Comparison of ENCODE assay signal across 11 mouse cellular contexts in the genomic region with DNA sequence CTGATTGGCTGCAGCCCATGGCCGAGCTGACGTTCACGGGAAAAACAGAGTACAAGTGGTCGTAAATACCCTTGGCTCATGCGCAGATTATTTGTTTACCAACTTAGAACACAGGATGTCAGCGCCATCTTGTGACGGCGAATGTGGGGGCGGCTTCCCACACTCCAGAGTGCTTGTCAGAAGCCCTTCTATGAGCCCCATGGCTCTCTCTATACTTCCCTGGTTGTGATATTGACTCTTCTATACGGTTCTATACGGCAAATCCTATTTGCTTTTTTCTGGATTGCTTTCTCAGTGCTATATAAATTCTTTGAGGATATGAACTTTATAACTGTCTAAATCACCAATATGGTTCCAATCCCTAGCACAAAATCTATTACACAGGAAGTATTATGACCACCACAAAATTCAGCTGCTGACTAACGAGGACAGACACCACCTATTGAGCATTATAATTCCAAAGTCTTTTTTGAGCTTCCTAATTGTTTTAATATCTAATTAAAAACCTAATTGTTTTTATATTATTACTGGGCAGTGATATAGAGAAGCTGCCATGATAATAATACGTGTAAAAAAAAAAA. TPM values are rescaled to one million over a fixed set of nuclear protein-coding genes. Genes with fewer than 3 reads are reported as not detected.
A peak's percentile ranks its signal among the peaks of the same experiment; 100 is the strongest.
DNase-seq lines count a peak whose midpoint lies in the region; ATAC-seq and TF ChIP-seq lines count a peak whose summit lies in the region.
"Had no signal": no experiment of that assay in that cellular context is flagged by ENCODE, and none has a peak within 500 bp of the region (broad histone marks: within the 10 kb centered on the region; RNA-seq: fewer than 3 reads in every experiment).

No protein-coding gene starts in this region.

- no peak for TF ChIP-seq CTCF in liver, adult 2 months (IDR thresholded peaks at IDR 0.05; ENCODE audit: low read depth, low read length)
- TF ChIP-seq CTCF in G1E (IDR thresholded peaks at IDR 0.05; ENCODE audit: low read depth, low read length), result no peak

- H3K4me3 ChIP-seq in liver, adult 2 months (ENCODE audit: insufficient read depth, low read depth, low read length), result no peak overlapping the region
- H3K4me3 ChIP-seq in liver, embryonic 11.5 days (ENCODE audit: low read depth, low read length), result no peak overlapping the region
- no peak overlapping the region for H3K4me3 ChIP-seq in G1E (ENCODE audit: low read depth, low read length)
- no peak overlapping the region for H3K4me3 ChIP-seq in liver, embryonic 13.5 days (replicated peaks)
- no peak overlapping the region for H3K4me3 ChIP-seq in heart, embryonic 12.5 days
- H3K4me3 ChIP-seq: erythroblast, embryonic 14.5 days had no signal

- no peaks in the 10 kb centered on the region for H3K79me2 ChIP-seq in liver, adult 2 months (ENCODE audit: control insufficient read depth, insufficient read depth, low read length)

- no peak for TF ChIP-seq POLR2A in liver, adult 2 months (IDR thresholded peaks at IDR 0.05; ENCODE audit: extremely low read depth, insufficient read depth, low read length)

- no peaks in the 10 kb centered on the region for H3K27me3 ChIP-seq in liver, adult 2 months (ENCODE audit: control insufficient read depth, insufficient read depth, low read length)
- no peaks in the 10 kb centered on the region for H3K27me3 ChIP-seq in liver, embryonic 11.5 days (replicated peaks; ENCODE audit: control insufficient read depth, insufficient read depth, low read length)
- no peaks in the 10 kb centered on the region for H3K27me3 ChIP-seq in G1E (ENCODE audit: insufficient read depth, low read length)
- H3K27me3 ChIP-seq in liver, embryonic 13.5 days, result no peaks in the 10 kb centered on the region
- no peaks in the 10 kb centered on the region for H3K27me3 ChIP-seq in heart, embryonic 12.5 days (replicated peaks)

- no peaks in the 10 kb centered on the region for H3K36me3 ChIP-seq in liver, adult 2 months (ENCODE audit: control insufficient read depth, insufficient read depth, low read length)
- H3K36me3 ChIP-seq in liver, embryonic 11.5 days (ENCODE audit: control insufficient read depth, insufficient read depth, low read length), result no peaks in the 10 kb centered on the region
- H3K36me3 ChIP-seq in G1E (replicated peaks), result no peaks in the 10 kb centered on the region
- H3K36me3 ChIP-seq in liver, embryonic 13.5 days, result no peaks in the 10 kb centered on the region
- no peaks in the 10 kb centered on the region for H3K36me3 ChIP-seq in heart, embryonic 12.5 days

- no peaks in the 10 kb centered on the region for H3K9me3 ChIP-seq in liver, embryonic 11.5 days (ENCODE audit: control insufficient read depth, low read length)
- no peaks in the 10 kb centered on the region for H3K9me3 ChIP-seq in G1E (replicated peaks)
- H3K9me3 ChIP-seq in liver, embryonic 13.5 days (replicated peaks), result no peaks in the 10 kb centered on the region
- no peaks in the 10 kb centered on the region for H3K9me3 ChIP-seq in heart, embryonic 12.5 days (replicated peaks)

- H3K27ac ChIP-seq in liver, adult 2 months (replicated peaks; ENCODE audit: insufficient read depth, low read depth, low read length), result no peak overlapping the region
- H3K27ac ChIP-seq in liver, embryonic 11.5 days (ENCODE audit: low read depth, low read length), result no peak overlapping the region
- no peak overlapping the region for H3K27ac ChIP-seq in liver, embryonic 13.5 days
- no peak overlapping the region for H3K27ac ChIP-seq in heart, embryonic 12.5 days (ENCODE audit: poor library complexity, severe bottlenecking)

- peak; percentile 30 for DNase-seq in liver, adult 2 months (ENCODE audit: extremely low read depth, low read depth, low spot score)
- no peak for DNase-seq in liver, embryonic 11.5 days (ENCODE audit: low spot score)
- DNase-seq in CD4-positive helper T cell, adult 2 months (ENCODE audit: low read depth, low spot score), result peak; percentile 62
- no peak for DNase-seq in G1E (ENCODE audit: low spot score)
- DNase-seq in liver, embryonic 13.5 days, result peak; percentile 48
- no peak for DNase-seq in right cerebral cortex, postnatal 14 days
- no peak for DNase-seq in urinary bladder, postnatal 4 days (ENCODE audit: low spot score in 2 of 2)
- DNase-seq: kidney, adult 11 months had no signal

- no peaks in the 10 kb centered on the region for H3K4me1 ChIP-seq in liver, adult 2 months (ENCODE audit: control insufficient read depth, insufficient read depth, low read length)
- H3K4me1 ChIP-seq in liver, embryonic 11.5 days (replicated peaks; ENCODE audit: control insufficient read depth, insufficient read depth, low read length), result no peaks in the 10 kb centered on the region
- peaks cover 10% of the 10 kb centered on the region; the same call in 1 of the 2 replicates for H3K4me1 ChIP-seq in G1E (ENCODE audit: insufficient read depth, low read depth, low read length)
- H3K4me1 ChIP-seq in liver, embryonic 13.5 days (replicated peaks), result no peaks in the 10 kb centered on the region
- no peaks in the 10 kb centered on the region for H3K4me1 ChIP-seq in heart, embryonic 12.5 days (replicated peaks)

- no peak overlapping the region for H3K4me2 ChIP-seq in liver, embryonic 11.5 days
- no peak overlapping the region for H3K4me2 ChIP-seq in liver, embryonic 13.5 days
- no peak overlapping the region for H3K4me2 ChIP-seq in heart, embryonic 12.5 days
- H3K4me2 ChIP-seq: heart, embryonic 11.5 days had no signal

- no peak; the same call in 1 of the 2 replicates for ATAC-seq in liver, embryonic 11.5 days (replicated peaks; ENCODE audit: low FRiP score)
- ATAC-seq in G1E (ENCODE audit: extremely low read depth, insufficient number of reproducible peaks, low FRiP score, poor library complexity, severe bottlenecking), result peak; percentile 68
- peak; percentile 65 for ATAC-seq in liver, embryonic 13.5 days (ENCODE audit: low read depth)
- ATAC-seq in heart, embryonic 12.5 days (ENCODE audit: insufficient number of reproducible peaks, low FRiP score), result no peak

- WGBS in liver, adult 2 months, result 78% methylated on average over 9 of the region's 13 CpGs
- 74% methylated on average over 9 of the region's 13 CpGs for WGBS in liver, embryonic 11.5 days
- 60% methylated on average over 9 of the region's 13 CpGs for WGBS in liver, embryonic 13.5 days (ENCODE audit: insufficient replicate concordance)
- WGBS in heart, embryonic 12.5 days, result 76% methylated on average over 10 of the region's 13 CpGs

- H3K9ac ChIP-seq in liver, adult 2 months (ENCODE audit: low read depth, low read length), result no peak overlapping the region
- no peak overlapping the region for H3K9ac ChIP-seq in liver, embryonic 11.5 days (ENCODE audit: low read depth, low read length)
- H3K9ac ChIP-seq in liver, embryonic 13.5 days, result no peak overlapping the region
- no peak overlapping the region for H3K9ac ChIP-seq in heart, embryonic 12.5 days

RNA-seq across cellular contexts. Expression of a gene that starts 14.5 kb away (rescaled TPM):
- total RNA-seq in liver, adult 2 months (2014; rRNA removed), result 2.8 and 6.9 TPM in 2 replicates
- 0.24 and 0.97 TPM in 2 replicates for polyA plus RNA-seq in liver, adult 2 months (2012; rRNA removed)
- polyA plus RNA-seq in liver, embryonic 11.5 days (2014; fragmentation: Nextera tagmentation; extraction: Ambion mirVana), result 1.2 and 2.9 TPM in 2 replicates
- 141 and 144 TPM in 2 replicates for total RNA-seq in G1E (2014; fragmentation: Nextera tagmentation)
- total RNA-seq in G1E (2017), result 98.9 and 111 TPM in 2 replicates
- 1.2 and 1.6 TPM in 2 replicates for polyA plus RNA-seq in G1E (2012)
- polyA plus RNA-seq in liver, embryonic 13.5 days (2015; fragmentation: Nextera tagmentation; extraction: Ambion mirVana), result 1.9 TPM in 2 replicates
- 0.92 and 1.4 TPM in 2 replicates for polyA plus RNA-seq in heart, embryonic 12.5 days (2016; fragmentation: Nextera tagmentation; extraction: Ambion mirVana)
- polyA plus RNA-seq: erythroblast, embryonic 14.5 days had no signal

RNA-seq across cellular contexts. Expression of a gene that starts 57.9 kb away (rescaled TPM):
- 3.6 and 6.3 TPM in 2 replicates for total RNA-seq in liver, adult 2 months (2014; rRNA removed)
- 1.3 and 1.4 TPM in 2 replicates for polyA plus RNA-seq in liver, adult 2 months (2012; rRNA removed)
- 30.3 and 32.1 TPM in 2 replicates for polyA plus RNA-seq in liver, embryonic 11.5 days (2014; fragmentation: Nextera tagmentation; extraction: Ambion mirVana)
- total RNA-seq in G1E (2014; fragmentation: Nextera tagmentation) (27.7 and 28.0 TPM in 2 replicates), G1E (2017) (17.3 and 19.0 TPM in 2 replicates)
- polyA plus RNA-seq in G1E (2012), result 1.9 and 2.9 TPM in 2 replicates
- polyA plus RNA-seq in liver, embryonic 13.5 days (2015; fragmentation: Nextera tagmentation; extraction: Ambion mirVana), result 10.2 and 10.9 TPM in 2 replicates
- 33.4 and 34.1 TPM in 2 replicates for polyA plus RNA-seq in heart, embryonic 12.5 days (2016; fragmentation: Nextera tagmentation; extraction: Ambion mirVana)

Comparison
In these comparisons a context has a peak if more than half of its experiments do, and no peak if none do; other contexts are left out.
1. DNase-seq: peak in liver, adult 2 months (single experiment), CD4-positive helper T cell, adult 2 months (single experiment) and liver, embryonic 13.5 days (single experiment); none in liver, embryonic 11.5 days (single experiment), G1E (single experiment), right cerebral cortex, postnatal 14 days (single experiment) and urinary bladder, postnatal 4 days (0 of 2).
2. ATAC-seq: peak in G1E (single experiment) and liver, embryonic 13.5 days (single experiment); none in liver, embryonic 11.5 days (single experiment) and heart, embryonic 12.5 days (single experiment).